Mouse (Mus musculus) olfactory bulb, adult 2 months (tissue): ENCODE data around the gene Gm5797. TPM values are rescaled to one million over a fixed set of nuclear protein-coding genes. Genes with fewer than 3 reads are reported as not detected.
"Not testable (repeated sequence)": the region's sequence is repeated elsewhere in the genome, so short reads cannot be mapped to it uniquely, and the experiment has no call there.

Experiments
- H3K27ac ChIP-seq: fragments of 200-500 bp; 2 replicates; pipeline ENCODE4 v1.5.1; 2012; ENCODE audit warnings: low read depth, low read length; ENCODE audit not compliant: insufficient read depth
- H3K4me1 ChIP-seq: fragments of 200-500 bp; 2 replicates; pipeline ENCODE4 v1.6.1; 2012; ENCODE audit warnings: low read length; ENCODE audit not compliant: control insufficient read depth, insufficient read depth
- H3K4me3 ChIP-seq: fragments of 200-500 bp; 2 replicates; pipeline ENCODE4 v1.5.1; 2012; ENCODE audit warnings: mild to moderate bottlenecking, low read depth, low read length, moderate library complexity; ENCODE audit not compliant: insufficient read depth
- WGBS: fragments of 180-500 bp; shearing (Covaris S2); methylation state at CpG from one replicate; pipeline ENCODE4 v1.1.7; 2018; 5-methylcytosine and 5-hydroxymethylcytosine counted together
- polyA plus RNA-seq: library from polyadenylated mRNA; stranded (reverse); fragments of >200 nt; gene quantifications from 2 replicates; pipeline ENCODE4 v1.2.4, GENCODE M21; 2012; ENCODE audit warnings: low replicate concordance; ENCODE audit not compliant: missing spikeins, insufficient read depth, insufficient read length

Gene Gm5797
- not detected in 2 replicates for polyA plus RNA-seq

GRCm38 (mm10) chr14:7332295-7332694, at the start of gene Gm5797:
Gm5797 (minus strand) TSS chr14:7332395.
- not testable (repeated sequence) for H3K4me1 ChIP-seq, H3K4me3 ChIP-seq, H3K27ac ChIP-seq
- no CpG with 5 or more reads among the region's 1 CpGs for WGBS

- not testable (repeated sequence) for H3K4me3 ChIP-seq, H3K4me1 ChIP-seq, H3K27ac ChIP-seq
- 86% methylated on average over 3 of the region's 3 CpGs for WGBS
Measured at GRCm38 (mm10) chr14:7365034-7365433, 32.8 kb upstream of the Gm5797 start, which contains the start of gene Gm8374. Gm8374 (minus strand) TSS chr14:7365134.

- not testable (repeated sequence) for H3K27ac ChIP-seq, H3K4me1 ChIP-seq
- WGBS, result 1% methylated on average over 18 of the region's 19 CpGs
- H3K4me3 ChIP-seq, result peak overlapping the region; percentile 34
Measured at GRCm38 (mm10) chr14:7315093-7315492, 17.1 kb downstream of the Gm5797 start.

- 1% methylated on average over 17 of the region's 35 CpGs for WGBS
- H3K27ac ChIP-seq, H3K4me1 ChIP-seq: not testable (repeated sequence)
- H3K4me3 ChIP-seq, result peak within 1 kb of the TSS; percentile 37
Measured at GRCm38 (mm10) chr14:7314661-7315060, 17.5 kb downstream of the Gm5797 start, which contains the start of gene Gm3739. Gm3739 (minus strand) TSS chr14:7315049.

Other genes with a start within 250 kb of the Gm5797 start
- not detected in 2 replicates for gene Gm3696, start 231.8 kb downstream of the Gm5797 start, polyA plus RNA-seq
- gene Gm6676, start 207.0 kb downstream of the Gm5797 start, polyA plus RNA-seq, result not detected in 2 replicates
- gene Gm3512, start 157.9 kb downstream of the Gm5797 start, polyA plus RNA-seq, result not detected in 2 replicates
- gene Gm16434, start 137.9 kb downstream of the Gm5797 start, polyA plus RNA-seq, result not detected in 2 replicates
- not detected in 2 replicates for gene Gm3727, start 67.7 kb downstream of the Gm5797 start, polyA plus RNA-seq
- gene Gm3739, start 17.3 kb downstream of the Gm5797 start, polyA plus RNA-seq, result not detected in 2 replicates
- not detected in 2 replicates for gene Gm8374, start 32.7 kb upstream of the Gm5797 start, polyA plus RNA-seq
- gene Gm3755, start 118.5 kb upstream of the Gm5797 start, polyA plus RNA-seq, result not detected in 2 replicates
- not detected in 2 replicates for gene Gm3752, start 151.4 kb upstream of the Gm5797 start, polyA plus RNA-seq
- gene Gm3558, start 236.2 kb upstream of the Gm5797 start, polyA plus RNA-seq, result not detected in 2 replicates